22 mouse cellular contexts compared by ENCODE assay signal in genomic region chr8:3878455-3878854, GRCm38 (mm10). TPM values are rescaled to one million over a fixed set of nuclear protein-coding genes. Genes with fewer than 3 reads are reported as not detected.
"Had no signal": no experiment of that assay in that cellular context is flagged by ENCODE, and none has a peak within 500 bp of the region (broad histone marks: within the 10 kb centered on the region; RNA-seq: fewer than 3 reads in every experiment).

Cd209d (minus strand) TSS chr8:3878555.

- H3K27me3 ChIP-seq: neural tube, embryonic 13.5 days; neural tube, embryonic 15.5 days; stomach, embryonic 15.5 days had no signal

- H3K27ac ChIP-seq: neural tube, embryonic 13.5 days; neural tube, embryonic 15.5 days; stomach, embryonic 15.5 days; stomach, postnatal 0 days had no signal

- H3K9ac ChIP-seq: neural tube, embryonic 13.5 days; neural tube, embryonic 15.5 days; stomach, embryonic 15.5 days had no signal

- H3K36me3 ChIP-seq: neural tube, embryonic 13.5 days; neural tube, embryonic 15.5 days; stomach, embryonic 15.5 days had no signal

- H3K4me1 ChIP-seq: neural tube, embryonic 13.5 days; neural tube, embryonic 15.5 days; stomach, embryonic 15.5 days had no signal

- DNase-seq: retina, postnatal 1 day; right cerebral cortex, adult 18-20 months; right cerebral cortex, postnatal 14 days; right cerebral cortex, postnatal 25 days; right cerebral cortex, postnatal 4 days; spleen, adult 18-20 months; thymus, adult 18-20 months; thymus, adult 2 months; thymus, postnatal 14 days; thymus, postnatal 25 days; thymus, postnatal 36 days; thymus, postnatal 4 days had no signal

- H3K9me3 ChIP-seq: neural tube, embryonic 15.5 days; stomach, embryonic 15.5 days had no signal

- H3K4me3 ChIP-seq: neural tube, embryonic 13.5 days; neural tube, embryonic 15.5 days; stomach, embryonic 15.5 days had no signal

RNA-seq across cellular contexts. Expression of gene Cd209d, which starts in this region (rescaled TPM):
- total RNA-seq: neutrophil, adult 5-6 weeks had no signal
- polyA plus RNA-seq: neural tube, embryonic 13.5 days; neural tube, embryonic 14.5 days; neural tube, embryonic 15.5 days; small intestine, adult 2 months; stomach, embryonic 14.5 days; stomach, embryonic 15.5 days; stomach, embryonic 16.5 days; stomach, postnatal 0 days; testis, adult 2 months had no signal
